Mouse (Mus musculus) spleen, postnatal 36 days (tissue): ENCODE measurements around the gene Rmnd5b.

ENCODE experiments used
- DNase-seq, 2 experiments: peaks; one replicate each; pipeline ENCODE4 v3.0.0; 2022; ENCODE audit warnings: low spot score in 2 of 2, mixed read lengths in 1 of 2

The Rmnd5b gene

DNA sequence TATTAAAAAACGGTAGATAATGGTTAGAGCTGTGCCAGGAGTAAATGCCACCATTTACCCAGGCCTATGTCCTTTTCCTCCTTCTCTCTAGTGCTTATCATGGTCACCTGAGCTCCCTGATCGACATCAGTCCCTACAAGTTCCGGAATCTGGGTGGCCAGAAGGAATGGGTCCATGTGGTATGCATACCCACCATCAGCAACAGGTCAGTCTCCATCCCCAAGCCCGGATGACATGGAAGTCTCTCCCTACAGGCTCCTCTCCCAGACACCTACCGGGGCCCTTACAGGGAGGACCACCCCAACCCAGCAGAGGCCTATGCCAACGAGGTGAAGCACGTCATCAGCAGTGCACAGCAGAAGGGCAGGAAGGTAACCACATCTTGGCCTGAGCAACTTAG, 43.8 kb downstream of the Rmnd5b start:
- DNase-seq, result no peak

DNA sequence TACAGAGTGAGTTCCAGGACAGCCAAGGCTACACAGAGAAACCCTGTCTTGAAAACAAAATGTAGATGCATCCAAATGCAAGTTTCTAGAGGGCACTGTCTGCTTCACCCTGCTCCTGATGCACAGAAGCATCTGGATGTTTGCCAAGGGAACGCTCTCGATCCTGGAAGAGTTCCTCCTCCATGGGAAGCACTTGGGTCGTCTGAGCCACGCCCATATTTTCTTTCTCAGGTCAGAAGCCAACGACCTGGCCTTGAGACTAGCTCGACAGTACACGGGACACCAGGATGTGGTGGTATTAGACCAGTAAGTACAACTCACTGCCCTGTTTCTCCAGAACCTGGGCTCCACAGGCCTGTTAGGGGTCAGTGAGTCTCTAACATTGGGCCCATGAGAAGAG, 44.5 kb downstream of the Rmnd5b start:
- DNase-seq, result no peak

DNA sequence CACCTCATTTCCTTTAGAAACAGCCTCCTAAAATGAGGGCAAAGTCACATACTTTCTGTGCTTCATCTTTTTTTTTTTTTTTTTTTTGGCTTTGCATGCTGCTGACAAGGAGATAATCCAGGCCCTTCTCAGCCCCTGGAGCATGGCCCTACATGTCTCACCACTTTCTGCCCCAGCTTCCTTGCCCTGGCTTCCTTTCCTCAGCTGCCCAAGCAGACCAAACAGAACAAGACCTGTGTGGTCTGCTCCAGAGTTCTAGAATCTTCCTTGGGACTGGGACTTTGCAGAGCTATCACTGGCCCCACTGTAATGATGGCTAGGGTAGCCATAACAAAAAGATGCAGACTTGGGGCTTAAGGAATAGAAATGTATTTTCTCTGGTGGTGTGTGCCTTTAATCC, 45.7 kb downstream of the Rmnd5b start:
- no peak for DNase-seq

DNA sequence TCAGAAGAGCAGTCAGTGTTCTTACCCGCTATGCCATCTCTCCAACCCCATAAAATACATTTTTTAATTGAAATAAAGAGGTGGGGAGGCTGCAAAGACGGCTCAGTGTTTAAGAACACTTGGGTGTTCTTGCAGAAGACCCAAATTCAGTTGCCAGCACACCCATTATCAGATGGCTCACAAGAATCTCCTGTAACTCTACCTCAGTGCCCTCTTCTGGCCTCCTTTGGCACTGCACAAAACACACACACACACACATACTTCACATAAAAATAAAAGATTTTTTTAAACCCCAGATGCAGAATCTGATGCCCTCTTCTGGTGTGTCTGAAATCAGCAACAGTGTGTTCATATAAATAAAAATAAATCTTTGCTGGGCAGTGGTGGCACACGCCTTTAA, 46.9 kb downstream of the Rmnd5b start:
- no peak for DNase-seq

DNA sequence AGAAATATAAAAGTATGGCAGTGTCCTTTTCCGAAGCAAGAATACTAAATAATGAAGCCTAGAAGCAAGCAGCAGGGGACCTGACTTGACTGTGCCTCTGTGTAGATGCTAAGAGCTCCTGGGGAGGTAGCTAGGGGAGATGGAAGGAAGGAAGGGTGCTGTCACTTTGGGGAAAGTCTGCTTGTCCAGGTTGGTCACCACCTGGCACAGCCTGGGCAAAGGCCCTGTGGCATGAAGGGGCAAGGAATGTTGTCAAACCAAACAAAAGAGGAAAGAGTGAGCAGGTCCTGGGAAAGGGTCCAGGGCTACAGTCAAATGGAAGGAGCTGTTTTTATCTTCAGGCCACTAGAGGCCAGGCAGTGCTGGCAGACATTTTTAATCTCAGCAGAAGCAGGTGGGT, 48.6 kb downstream of the Rmnd5b start:
- DNase-seq, result no peak

DNA sequence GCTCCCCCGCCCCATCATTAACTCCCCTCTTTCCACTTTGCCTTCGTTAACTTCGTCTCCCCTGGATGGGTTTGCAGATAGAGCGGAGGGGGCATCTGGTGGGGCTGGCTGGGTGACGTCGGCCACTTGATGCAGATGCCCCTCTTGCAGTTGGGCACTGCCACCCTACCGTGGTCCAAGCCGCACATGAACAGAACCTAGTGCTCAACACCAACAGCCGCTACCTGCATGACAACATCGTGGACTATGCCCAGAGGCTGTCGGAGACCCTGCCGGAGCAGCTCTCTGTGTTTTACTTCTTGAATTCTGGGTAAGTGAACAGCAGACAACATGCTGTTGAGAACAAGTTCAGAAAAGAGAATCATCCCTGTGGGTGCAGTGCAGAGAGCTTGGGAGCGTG, 49.3 kb downstream of the Rmnd5b start:
- DNase-seq, result no peak

DNA sequence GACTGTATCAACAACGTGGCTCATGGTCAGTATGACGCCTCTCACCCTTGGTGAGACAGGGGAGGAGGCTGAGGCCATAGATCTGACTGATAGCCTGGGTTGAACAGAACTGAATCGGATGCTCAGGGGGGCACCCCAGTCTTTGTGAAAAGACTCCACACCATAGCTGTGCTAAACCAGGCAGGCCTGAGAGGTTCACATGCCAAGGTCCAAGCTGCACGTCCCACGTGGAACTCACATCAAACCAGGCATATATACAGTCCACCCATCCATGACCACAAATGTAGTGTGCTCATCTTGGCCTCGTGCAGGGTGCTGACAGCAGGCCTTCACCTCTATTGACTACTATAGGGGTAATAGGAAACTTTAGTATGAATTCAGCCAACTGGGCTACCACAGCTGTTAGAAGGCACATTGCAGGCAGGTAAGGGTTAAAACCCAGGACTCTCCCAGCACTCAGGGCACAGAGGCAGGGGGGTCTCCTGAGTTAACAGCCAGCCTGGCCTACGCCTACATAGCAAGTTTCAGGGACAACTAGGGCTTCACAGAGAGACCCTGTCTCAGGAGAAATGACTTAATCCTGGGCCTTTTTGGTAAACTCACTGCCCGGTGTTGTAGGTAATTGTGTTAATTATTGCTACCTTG, 50.0 kb downstream of the Rmnd5b start:
- no peak for DNase-seq

DNA sequence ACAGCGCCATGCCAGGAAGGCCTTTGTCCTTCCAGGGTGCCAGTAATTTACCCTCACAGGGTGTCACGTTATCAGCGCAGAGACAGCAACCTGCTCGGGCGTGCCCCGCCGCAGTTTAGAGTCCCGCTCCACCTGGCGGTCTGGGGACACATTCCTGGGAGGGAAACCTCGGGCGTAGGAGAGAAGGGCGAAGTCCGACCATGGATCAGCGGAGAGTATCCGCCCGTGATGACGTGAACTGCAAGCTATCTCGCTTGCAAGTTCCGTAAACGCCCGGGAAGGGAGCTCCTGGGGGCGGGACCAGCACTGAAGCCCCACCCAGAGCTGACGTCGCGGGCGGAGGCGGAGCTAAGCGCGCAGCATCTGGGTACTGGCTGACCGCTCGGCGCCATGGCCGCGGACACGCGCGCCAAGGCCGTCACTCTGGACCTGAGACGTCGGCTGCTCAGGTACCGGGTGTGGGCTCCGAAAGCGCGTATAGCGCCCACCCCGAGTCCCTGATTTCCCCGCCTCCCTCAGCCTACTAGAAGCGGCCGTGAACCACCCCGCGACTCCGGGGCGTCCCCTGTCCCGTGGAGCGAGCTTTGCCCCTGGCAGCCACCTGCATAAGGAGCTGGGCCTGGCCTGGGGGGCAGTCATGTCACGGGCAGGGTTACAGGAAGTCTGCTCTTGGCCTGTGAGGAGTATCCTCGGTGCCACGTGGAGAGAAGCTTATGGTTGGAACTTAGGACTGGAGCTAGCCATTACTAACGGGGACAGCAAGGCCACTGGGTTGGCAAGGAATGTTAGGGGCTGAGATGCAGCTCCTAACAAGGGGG, 51.1 kb downstream of the Rmnd5b start, which contains the start of gene Phykpl:
TSS of gene Phykpl (plus strand) at position 327 of the 818 bp plus-strand sequence.
- DNase-seq, result peak; percentile 94 to 95

DNA sequence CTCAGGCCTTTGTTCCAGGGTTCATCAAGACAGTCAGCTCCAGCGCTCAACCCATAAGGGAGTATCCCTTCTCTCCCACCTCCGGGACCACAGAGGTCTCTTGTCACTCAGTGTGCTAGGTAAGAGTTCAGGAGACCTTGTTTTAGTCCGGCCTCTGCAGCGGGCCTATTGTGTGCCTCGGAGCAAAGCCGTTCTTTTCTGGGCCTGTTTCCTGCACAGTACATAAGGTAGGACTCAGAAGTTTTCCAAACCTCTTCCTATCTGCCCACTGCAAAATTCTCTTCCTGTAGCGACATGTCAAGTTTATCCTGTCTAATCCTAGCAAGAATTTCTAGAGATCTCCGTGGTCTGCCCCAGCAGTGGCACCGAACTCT, 51.7 kb downstream of the Rmnd5b start:
- no peak for DNase-seq

DNA sequence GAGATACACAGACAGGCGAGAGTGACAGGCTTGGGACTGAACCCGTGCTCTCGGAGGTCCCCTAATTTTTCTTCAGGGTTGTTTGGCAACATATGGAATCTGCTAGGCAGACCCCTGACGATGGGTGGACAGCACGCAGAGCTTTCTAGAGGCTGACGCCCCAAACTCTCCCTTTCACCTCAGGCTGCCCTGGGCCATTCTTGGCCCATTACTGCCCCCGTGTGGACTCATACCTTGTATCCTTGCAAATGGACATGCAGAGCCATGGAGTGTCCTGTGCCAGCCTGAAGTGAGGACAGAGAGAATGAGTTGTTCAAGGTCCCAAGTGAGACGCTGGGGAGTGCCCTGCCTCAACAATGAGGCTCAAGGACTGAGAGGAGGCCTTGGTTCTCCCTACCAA, 53.0 kb downstream of the Rmnd5b start:
- peak; percentile 74 to 82 for DNase-seq

DNA sequence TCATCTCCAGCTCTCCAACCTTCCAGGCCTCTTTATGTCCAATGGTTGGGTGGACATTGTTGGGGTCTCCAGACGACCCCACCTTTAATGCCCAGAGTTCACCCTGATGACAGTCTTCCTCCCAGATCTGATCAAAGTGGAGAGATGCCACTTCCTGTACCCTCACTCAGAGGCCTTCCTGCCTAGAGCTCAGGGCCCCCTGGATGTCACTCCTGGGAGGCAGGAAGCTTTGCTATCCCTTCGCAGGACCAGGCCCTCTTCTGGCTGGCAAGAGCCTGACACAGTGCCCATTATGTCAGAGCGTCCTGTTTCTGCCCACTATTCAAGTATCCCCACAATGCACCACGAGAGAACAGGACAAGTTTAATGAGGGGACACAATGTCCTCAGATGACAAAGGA, 56.7 kb downstream of the Rmnd5b start:
- DNase-seq, result no peak

DNA sequence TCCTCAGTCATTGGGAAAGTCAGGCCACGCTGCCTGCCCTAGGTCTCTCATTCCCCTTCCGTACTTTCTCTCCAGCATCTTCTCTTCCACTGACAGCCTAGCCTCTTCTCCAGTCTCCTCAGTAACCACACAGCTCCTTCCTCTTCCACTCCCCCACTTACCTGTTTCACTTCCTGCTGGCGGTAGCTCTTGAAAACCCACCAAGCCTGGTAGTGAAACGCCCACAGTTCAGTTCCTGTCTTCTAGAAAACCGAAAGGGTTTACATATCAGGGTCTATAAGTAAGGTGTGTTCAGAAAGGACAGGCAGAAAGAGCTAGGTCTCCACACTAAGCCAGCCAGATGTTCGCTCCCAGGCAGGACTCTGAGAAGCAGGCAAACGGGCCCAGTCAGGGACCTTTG, 58.1 kb downstream of the Rmnd5b start:
- peak; percentile 81 to 84 for DNase-seq

DNA sequence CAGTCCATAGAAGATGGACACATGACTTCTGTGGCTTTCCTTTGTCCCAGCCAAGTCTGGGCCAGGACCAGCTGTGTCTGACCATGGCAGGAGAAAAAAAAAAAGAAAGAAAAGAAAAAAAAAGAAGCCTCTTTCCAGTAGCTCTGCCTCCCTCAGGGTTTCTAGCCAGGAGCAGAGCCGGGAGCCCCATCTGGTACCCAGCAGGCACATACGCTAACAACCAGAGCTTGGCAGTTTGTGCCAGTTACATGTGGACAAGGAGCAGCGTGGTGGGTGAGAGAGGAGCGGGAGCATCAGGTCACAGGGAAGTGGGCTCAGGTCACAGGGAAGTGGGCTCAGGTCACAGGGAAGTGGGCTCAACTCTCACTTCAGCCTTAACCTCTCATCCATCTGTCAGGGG, 59.2 kb downstream of the Rmnd5b start:
- DNase-seq, result no peak
